Mouse (Mus musculus): Measurements from ENCODE around the gene Gm20604. TPM values are rescaled to one million over a fixed set of nuclear protein-coding genes. Genes with fewer than 3 reads are reported as not detected.

Gm20604 gene
- polyA plus RNA-seq, 1 experiment from 2014 or later: 26.6 TPM

DNA sequence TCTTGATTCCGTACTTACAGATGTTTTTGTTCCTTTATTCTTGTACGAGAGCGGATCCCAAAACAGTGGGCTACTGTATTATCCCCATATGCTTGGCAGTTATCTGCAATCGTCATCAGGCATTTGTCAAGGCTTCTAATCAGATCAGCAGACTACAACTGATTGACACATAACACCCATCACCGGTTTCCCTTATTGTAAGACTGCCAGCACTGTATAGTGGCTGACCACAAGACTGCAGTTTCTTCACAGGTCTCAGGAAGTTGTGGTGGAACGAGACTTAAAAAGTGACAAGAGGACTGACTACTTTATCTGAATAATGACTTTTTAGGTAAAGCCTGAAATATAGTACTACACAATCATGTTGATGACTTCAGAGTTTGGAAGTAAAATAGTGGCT, 13.6 kb downstream of the Gm20604 start:
- Histone ChIP-seq H3K4me3 (ENCODE audit: low read length) (peak overlapping the region; percentile 86), H3K4me1 (ENCODE audit: insufficient read depth, low read length) (peaks cover 17% of the 10 kb centered on the region), H3K27me3 (ENCODE audit: insufficient read depth, low read length) (no peaks in the 10 kb centered on the region), H3K9ac (replicated peaks; ENCODE audit: low read length) (peak overlapping the region; percentile 80; the same call in 1 of the 2 replicates), H3K9me3 (ENCODE audit: low read length) (no peaks in the 10 kb centered on the region), H3K27ac (ENCODE audit: low read length) (peak overlapping the region; percentile 38; the same call in 1 of the 2 replicates), H3K36me3 (ENCODE audit: insufficient read depth, low read length) (peaks cover 11% of the 10 kb centered on the region; the same call in 1 of the 2 replicates), H3K4me2 (replicated peaks; ENCODE audit: low read depth, low read length) (peak overlapping the region; percentile 67; the same call in 1 of the 2 replicates)
- 58% methylated on average over 6 of the region's 6 CpGs for WGBS
- ATAC-seq (ENCODE audit: low FRiP score, low TSS enrichment): no peak

DNA sequence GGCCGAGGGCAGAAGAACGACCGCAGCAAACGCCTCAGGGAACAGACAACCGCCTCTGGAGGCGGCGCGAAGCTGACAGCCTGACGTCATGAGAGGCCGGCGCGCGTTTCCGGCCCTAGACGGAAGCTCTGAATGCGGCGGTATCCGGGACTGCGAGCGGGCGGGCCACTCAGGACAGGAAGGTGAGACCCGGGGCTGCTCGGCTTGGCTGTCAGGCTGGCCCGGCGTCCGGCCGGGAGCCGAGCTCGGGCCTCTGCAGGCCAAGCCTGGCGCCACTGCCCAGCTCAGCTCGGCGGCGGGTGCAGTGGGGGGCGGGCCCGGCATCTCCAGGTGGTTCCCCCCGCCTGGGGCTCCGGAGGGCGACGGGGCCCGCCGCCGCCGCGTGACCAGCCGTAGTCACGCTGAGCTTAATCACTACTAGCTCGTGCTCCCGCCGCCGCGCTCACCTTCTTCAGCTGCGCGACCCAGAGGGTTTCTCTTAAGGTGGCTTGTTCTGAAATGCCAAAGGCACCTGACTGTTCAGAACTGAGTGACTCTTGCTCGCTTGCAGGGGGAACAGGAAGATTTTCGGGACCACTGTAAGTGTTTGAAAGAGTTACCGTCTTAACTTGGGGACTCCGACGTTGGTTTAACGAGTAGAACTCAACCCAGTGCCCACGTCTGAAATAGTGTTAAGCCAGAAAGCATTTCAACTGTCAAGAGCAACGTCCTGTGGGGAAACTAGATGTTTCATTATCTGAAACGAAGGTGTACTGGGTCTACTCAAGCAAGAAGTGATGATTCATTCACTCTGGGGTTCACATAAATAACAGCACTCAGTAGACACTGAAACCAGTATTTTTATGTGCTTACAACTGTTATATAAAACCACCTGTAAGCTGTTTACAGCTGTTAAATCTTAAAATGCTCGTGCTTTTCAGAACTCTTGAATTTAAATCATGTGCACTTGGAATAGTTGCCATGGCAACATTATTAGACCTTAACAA, 14.6 kb downstream of the Gm20604 start, which contains the start of the genes Moap1 and Tmem251:
TSS of gene Moap1 (minus strand) at position 73 of the 986 bp plus-strand sequence.
TSS of gene Tmem251 (plus strand) at position 174 of the 986 bp plus-strand sequence.
- peak; percentile 98 for ATAC-seq (ENCODE audit: low FRiP score, low TSS enrichment)
- Histone ChIP-seq H3K9me3 (ENCODE audit: low read length) (no peaks in the 10 kb centered on the region), H3K4me1 (ENCODE audit: insufficient read depth, low read length) (peaks cover 17% of the 10 kb centered on the region), H3K4me2 (replicated peaks; ENCODE audit: low read depth, low read length) (peak within 1 kb of the TSS; percentile 67), H3K9ac (replicated peaks; ENCODE audit: low read length) (peak within 1 kb of the TSS; percentile 80), H3K27ac (ENCODE audit: low read length) (peak within 1 kb of the TSS; percentile 91), H3K4me3 (ENCODE audit: low read length) (peak within 1 kb of the TSS; percentile 86), H3K36me3 (ENCODE audit: insufficient read depth, low read length) (peaks cover 9% of the 10 kb centered on the region; the same call in 1 of the 2 replicates), H3K27me3 (ENCODE audit: insufficient read depth, low read length) (no peaks in the 10 kb centered on the region)
- under 1% methylated on average over 61 of the region's 63 CpGs for whole genome bisulfite sequencing

DNA sequence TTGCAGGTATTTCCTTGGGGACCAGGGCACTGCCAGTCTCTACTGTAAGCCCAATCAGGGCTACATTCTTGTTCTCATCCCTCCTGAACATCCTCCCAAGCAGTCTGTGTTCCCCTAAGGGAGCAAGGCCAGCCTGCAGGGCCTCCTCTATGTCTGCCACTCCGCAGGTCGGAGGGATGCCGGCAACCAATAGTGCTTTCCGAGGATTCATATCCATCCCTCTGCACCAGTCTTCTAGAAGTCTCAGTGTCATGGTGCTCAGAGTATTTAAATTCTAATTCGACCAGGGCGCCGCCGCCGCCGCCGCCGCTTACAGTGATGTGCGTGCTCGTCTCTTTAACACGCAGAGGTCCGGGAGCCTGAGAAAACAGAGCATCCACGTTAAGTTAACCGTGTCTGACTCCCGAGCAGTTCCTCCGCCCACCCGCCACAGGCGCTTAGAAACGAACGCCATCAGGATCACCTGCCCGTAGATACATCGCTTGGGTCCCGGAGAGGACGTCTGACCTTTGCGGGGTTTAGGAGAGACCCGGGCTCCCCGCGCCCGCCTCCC, 15.4 kb downstream of the Gm20604 start:
- H3K9ac ChIP-seq (replicated peaks; ENCODE audit: low read length): peak overlapping the region; percentile 80
- H3K27ac ChIP-seq (ENCODE audit: low read length): peak overlapping the region; percentile 91
- under 1% methylated on average over 33 of the region's 33 CpGs for WGBS
- H3K36me3 ChIP-seq (ENCODE audit: insufficient read depth, low read length): peaks cover 9% of the 10 kb centered on the region; the same call in 1 of the 2 replicates
- H3K4me3 ChIP-seq (ENCODE audit: low read length): peak overlapping the region; percentile 86
- H3K27me3 ChIP-seq (ENCODE audit: insufficient read depth, low read length): no peaks in the 10 kb centered on the region
- H3K4me2 ChIP-seq (replicated peaks; ENCODE audit: low read depth, low read length): peak overlapping the region; percentile 67
- H3K4me1 ChIP-seq (ENCODE audit: insufficient read depth, low read length): peaks cover 17% of the 10 kb centered on the region
- ATAC-seq (ENCODE audit: low FRiP score, low TSS enrichment): peak; percentile 32
- no peaks in the 10 kb centered on the region for H3K9me3 ChIP-seq (ENCODE audit: low read length)

GRCm38 (mm10) chr12:102742056-102742455, 16.4 kb downstream of the Gm20604 start:
- H3K4me2 ChIP-seq (replicated peaks; ENCODE audit: low read depth, low read length): no peak overlapping the region
- 0 out of 2 replicates have a peak, but pooled peaks cover 5% of the 10 kb centered on the region for H3K36me3 ChIP-seq (ENCODE audit: insufficient read depth, low read length)
- no peak overlapping the region for H3K9ac ChIP-seq (replicated peaks; ENCODE audit: low read length)
- H3K4me1 ChIP-seq (ENCODE audit: insufficient read depth, low read length): peaks cover 17% of the 10 kb centered on the region
- no peaks in the 10 kb centered on the region for H3K27me3 ChIP-seq (ENCODE audit: insufficient read depth, low read length)
- no peaks in the 10 kb centered on the region for H3K9me3 ChIP-seq (ENCODE audit: low read length)
- H3K27ac ChIP-seq (ENCODE audit: low read length): no peak overlapping the region
- no peak overlapping the region for H3K4me3 ChIP-seq (ENCODE audit: low read length)
- 84% methylated on average over 7 of the region's 7 CpGs for WGBS
- ATAC-seq (ENCODE audit: low FRiP score, low TSS enrichment): no peak

DNA sequence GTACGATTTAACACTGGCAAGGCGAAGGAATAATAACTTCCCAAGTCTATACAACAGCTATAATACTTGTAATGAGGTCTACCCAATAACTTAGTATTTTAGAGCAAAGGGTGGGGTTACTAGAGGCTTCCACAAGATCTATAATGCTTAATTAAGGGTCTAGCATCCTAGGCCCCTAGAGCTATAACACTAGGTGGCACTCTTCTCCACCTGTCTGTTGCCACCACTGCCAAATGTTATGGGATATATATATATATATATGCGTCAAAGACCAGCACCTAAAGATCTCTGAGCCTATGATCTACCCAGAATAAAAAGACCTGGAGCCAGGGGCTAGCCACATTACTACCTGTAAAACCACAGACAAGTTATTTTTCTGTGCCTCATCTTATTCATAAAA, 18.2 kb downstream of the Gm20604 start:
- Histone ChIP-seq H3K27me3 (ENCODE audit: insufficient read depth, low read length) (no peaks in the 10 kb centered on the region), H3K4me3 (ENCODE audit: low read length) (no peak overlapping the region), H3K36me3 (ENCODE audit: insufficient read depth, low read length) (0 out of 2 replicates have a peak, but pooled peaks cover 5% of the 10 kb centered on the region), H3K9me3 (ENCODE audit: low read length) (no peaks in the 10 kb centered on the region), H3K27ac (ENCODE audit: low read length) (no peak overlapping the region), H3K4me2 (replicated peaks; ENCODE audit: low read depth, low read length) (no peak overlapping the region), H3K4me1 (ENCODE audit: insufficient read depth, low read length) (peaks cover 17% of the 10 kb centered on the region), H3K9ac (replicated peaks; ENCODE audit: low read length) (no peak overlapping the region)
- whole genome bisulfite sequencing: 60% methylated on average over 3 of the region's 3 CpGs
- ATAC-seq (ENCODE audit: low FRiP score, low TSS enrichment): no peak

- no peaks in the 10 kb centered on the region for H3K27me3 ChIP-seq (ENCODE audit: insufficient read depth, low read length)
- peaks cover 8% of the 10 kb centered on the region for H3K4me1 ChIP-seq (ENCODE audit: insufficient read depth, low read length)
- H3K27ac ChIP-seq (ENCODE audit: low read length): no peak overlapping the region
- no peak for ATAC-seq (ENCODE audit: low FRiP score, low TSS enrichment)
- H3K9ac ChIP-seq (replicated peaks; ENCODE audit: low read length): no peak overlapping the region
- no peaks in the 10 kb centered on the region for H3K9me3 ChIP-seq (ENCODE audit: low read length)
- no peak overlapping the region for H3K4me2 ChIP-seq (replicated peaks; ENCODE audit: low read depth, low read length)
- 75% methylated on average over 5 of the region's 5 CpGs for WGBS
- H3K36me3 ChIP-seq (ENCODE audit: insufficient read depth, low read length): 0 out of 2 replicates have a peak, but pooled peaks cover 5% of the 10 kb centered on the region
- H3K4me3 ChIP-seq (ENCODE audit: low read length): no peak overlapping the region
Observed at GRCm38 (mm10) chr12:102739096-102739495, 19.4 kb downstream of the Gm20604 start.

GRCm38 (mm10) chr12:102733381-102733780, 25.1 kb downstream of the Gm20604 start:
- Histone ChIP-seq H3K4me1 (ENCODE audit: insufficient read depth, low read length) (peaks cover 17% of the 10 kb centered on the region), H3K27me3 (ENCODE audit: insufficient read depth, low read length) (no peaks in the 10 kb centered on the region), H3K4me3 (ENCODE audit: low read length) (no peak overlapping the region), H3K4me2 (replicated peaks; ENCODE audit: low read depth, low read length) (no peak overlapping the region), H3K9me3 (ENCODE audit: low read length) (no peaks in the 10 kb centered on the region), H3K36me3 (ENCODE audit: insufficient read depth, low read length) (no peaks in the 10 kb centered on the region), H3K27ac (ENCODE audit: low read length) (no peak overlapping the region), H3K9ac (replicated peaks; ENCODE audit: low read length) (no peak overlapping the region)
- 7% methylated on average over 5 of the region's 5 CpGs for WGBS
- ATAC-seq (ENCODE audit: low FRiP score, low TSS enrichment): no peak

- H3K27ac ChIP-seq (ENCODE audit: low read length): peak overlapping the region; percentile 93
- H3K4me2 ChIP-seq (replicated peaks; ENCODE audit: low read depth, low read length): peak overlapping the region; percentile 53
- ATAC-seq (ENCODE audit: low FRiP score, low TSS enrichment): peak; percentile 57
- H3K4me3 ChIP-seq (ENCODE audit: low read length): peak overlapping the region; percentile 27
- H3K9me3 ChIP-seq (ENCODE audit: low read length): no peaks in the 10 kb centered on the region
- H3K27me3 ChIP-seq (ENCODE audit: insufficient read depth, low read length): no peaks in the 10 kb centered on the region
- no peak overlapping the region for H3K9ac ChIP-seq (replicated peaks; ENCODE audit: low read length)
- no peaks in the 10 kb centered on the region for H3K36me3 ChIP-seq (ENCODE audit: insufficient read depth, low read length)
- WGBS: 18% methylated on average over 16 of the region's 16 CpGs
- H3K4me1 ChIP-seq (ENCODE audit: insufficient read depth, low read length): peaks cover 17% of the 10 kb centered on the region
Observed at GRCm38 (mm10) chr12:102730798-102731619, 27.5 kb downstream of the Gm20604 start.

All from kidney, embryonic 16.5 days (tissue).